12 mouse cellular contexts compared by ENCODE assay signal in the genomic region with DNA sequence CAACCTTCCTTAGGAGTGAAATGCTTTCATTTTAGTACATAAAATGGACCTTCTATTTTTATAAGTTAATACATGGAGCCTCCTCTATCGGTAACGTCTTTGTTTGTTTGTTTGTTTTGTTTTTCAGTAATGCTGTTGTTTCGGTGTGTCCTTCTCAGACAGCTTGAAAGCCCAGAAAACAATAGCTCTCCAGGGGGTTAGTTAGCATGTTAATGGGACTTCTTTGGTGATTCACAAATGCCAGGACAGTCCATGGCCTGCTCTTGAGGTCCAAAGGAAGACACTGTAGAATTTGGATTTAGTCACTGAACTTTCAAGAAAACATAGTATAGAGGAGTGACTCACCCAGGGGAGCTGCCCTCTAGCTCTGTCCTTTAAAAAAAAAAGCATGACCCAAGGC. TPM values are rescaled to one million over a fixed set of nuclear protein-coding genes. Genes with fewer than 3 reads are reported as not detected.
DNase-seq lines count a peak whose midpoint lies in the region; ATAC-seq and TF ChIP-seq lines count a peak whose summit lies in the region.
"Had no signal": no experiment of that assay in that cellular context is flagged by ENCODE, and none has a peak within 500 bp of the region (broad histone marks: within the 10 kb centered on the region; RNA-seq: fewer than 3 reads in every experiment).

No protein-coding gene starts in this region.

- no peak overlapping the region for H3K9ac ChIP-seq in kidney, embryonic 15.5 days
- H3K9ac ChIP-seq in CH12.LX (ENCODE audit: insufficient read depth, low read depth): no peak overlapping the region
- no peak overlapping the region for H3K9ac ChIP-seq in ES-E14 (ENCODE audit: insufficient read depth, low read depth, low read length, poor library complexity, severe bottlenecking)
- H3K9ac ChIP-seq in limb, embryonic 15.5 days: no peak overlapping the region
- H3K9ac ChIP-seq: stomach, embryonic 15.5 days had no signal

- no peaks in the 10 kb centered on the region for H3K36me3 ChIP-seq in kidney, embryonic 15.5 days
- H3K36me3 ChIP-seq in CH12.LX (replicated peaks in 1 of 2; ENCODE audit: control insufficient read depth in 1 of 2, insufficient read depth in 1 of 2, low read length in 1 of 2) (no peaks in the 10 kb centered on the region), ES-E14 (ENCODE audit: control insufficient read depth, insufficient read depth, low read length, poor library complexity, severe bottlenecking) (no peaks in the 10 kb centered on the region)
- no peaks in the 10 kb centered on the region for H3K36me3 ChIP-seq in limb, embryonic 15.5 days
- H3K36me3 ChIP-seq: stomach, embryonic 15.5 days had no signal

- peaks cover 25% of the 10 kb centered on the region for H3K27me3 ChIP-seq in kidney, embryonic 15.5 days
- peaks cover 23% of the 10 kb centered on the region for H3K27me3 ChIP-seq in CH12.LX (replicated peaks)
- no peaks in the 10 kb centered on the region for H3K27me3 ChIP-seq in limb, embryonic 15.5 days
- H3K27me3 ChIP-seq: stomach, embryonic 15.5 days had no signal

- in situ Hi-C loops in CH12.LX (cut with MboI; ENCODE audit: low pct_ligation_motif_present, low pct_unique_long_range_greater_than_20kb, low sequenced_read_pairs): no loop called here
- in situ Hi-C loops in ES-E14 (cut with MboI; ENCODE audit: low sequenced_read_pairs in 2 of 2, unreplicated experiment in 2 of 2): no loop called here

- TF ChIP-seq POLR2A in CH12.LX (IDR thresholded peaks at IDR 0.05; ENCODE audit: low read depth, low read length): no peak

- TF ChIP-seq CTCF in CH12.LX (conservative IDR thresholded peaks at IDR 0.05 in 1 of 2, IDR thresholded peaks at IDR 0.05 in 1 of 2; ENCODE audit: low read depth in 2 of 2, low read length in 2 of 2): no peak

- ATAC-seq in kidney, embryonic 15.5 days (replicated peaks; ENCODE audit: low FRiP score): no peak
- ATAC-seq in limb, embryonic 15.5 days (ENCODE audit: insufficient number of reproducible peaks, low FRiP score, low TSS enrichment, low read depth): no peak

- 86% methylated on average over 3 of the region's 3 CpGs for WGBS in kidney, embryonic 15.5 days
- 90% methylated on average over 3 of the region's 3 CpGs for WGBS in limb, embryonic 15.5 days

- TF ChIP-seq RAD21 in CH12.LX (IDR thresholded peaks at IDR 0.05; ENCODE audit: low read depth, low read length): no peak

- H3K27ac ChIP-seq in kidney, embryonic 15.5 days: no peak overlapping the region
- H3K27ac ChIP-seq in CH12.LX (ENCODE audit: insufficient read depth, low read depth): no peak overlapping the region
- no peak overlapping the region for H3K27ac ChIP-seq in ES-E14 (ENCODE audit: insufficient read depth, low read depth, low read length, poor library complexity, severe bottlenecking)
- no peak overlapping the region for H3K27ac ChIP-seq in limb, embryonic 15.5 days
- H3K27ac ChIP-seq: stomach, embryonic 15.5 days had no signal

- H3K4me3 ChIP-seq in kidney, embryonic 15.5 days (replicated peaks): no peak overlapping the region
- H3K4me3 ChIP-seq in CH12.LX (replicated peaks in 1 of 3; ENCODE audit: low read depth in 2 of 3, low read length in 2 of 3, poor library complexity in 1 of 3) (no peak overlapping the region), ES-E14 (ENCODE audit: insufficient read depth in 1 of 2, low read depth in 1 of 2, low read length in 2 of 2, poor library complexity in 1 of 2, severe bottlenecking in 1 of 2) (no peak overlapping the region)
- no peak overlapping the region for H3K4me3 ChIP-seq in limb, embryonic 15.5 days

- H3K9me3 ChIP-seq in kidney, embryonic 15.5 days (replicated peaks): no peaks in the 10 kb centered on the region
- H3K9me3 ChIP-seq in CH12.LX (replicated peaks; ENCODE audit: low read length): no peaks in the 10 kb centered on the region
- no peaks in the 10 kb centered on the region for H3K9me3 ChIP-seq in ES-E14 (ENCODE audit: control insufficient read depth, insufficient read depth, low read depth, low read length)
- H3K9me3 ChIP-seq in limb, embryonic 15.5 days: no peaks in the 10 kb centered on the region
- H3K9me3 ChIP-seq: stomach, embryonic 15.5 days had no signal

- H3K4me1 ChIP-seq in kidney, embryonic 15.5 days: peaks cover 15% of the 10 kb centered on the region
- H3K4me1 ChIP-seq in CH12.LX (ENCODE audit: control insufficient read depth in 1 of 2, insufficient read depth in 2 of 2) (peaks cover 0 to 26% of the 10 kb centered on the region in 2 experiments; a peak in 2 of 4 replicates), ES-E14 (ENCODE audit: control insufficient read depth in 2 of 2, insufficient read depth in 2 of 2, low read length in 2 of 2, poor library complexity in 1 of 2) (peaks cover 0 to 6% of the 10 kb centered on the region in 2 experiments; a peak in 1 of 4 replicates)
- peaks cover 18% of the 10 kb centered on the region for H3K4me1 ChIP-seq in limb, embryonic 15.5 days
- H3K4me1 ChIP-seq: stomach, embryonic 15.5 days had no signal

- peak overlapping the region; percentile 93; the same call in 1 of the 2 replicates for H3K4me2 ChIP-seq in kidney, embryonic 15.5 days
- H3K4me2 ChIP-seq in CH12.LX (ENCODE audit: insufficient read depth, low read depth, poor library complexity, severe bottlenecking): peak overlapping the region; percentile 96; the same call in 1 of the 2 replicates
- H3K4me2 ChIP-seq in limb, embryonic 15.5 days: 0 out of 2 replicates have a peak overlapping the region, but pooled peaks have one; percentile 90

- dilution Hi-C loops in CH12.LX (cut with MboI; ENCODE audit: extremely low pct_ligation_motif_present, extremely low pct_unique_long_range_greater_than_20kb, low sequenced_read_pairs): no loop called here

- DNase-seq in kidney, adult 8-10 months: no peak
- DNase-seq in CH12.LX (ENCODE audit: extremely low read depth) (no peak), ES-E14 (ENCODE audit: low read depth, low spot score) (peak; percentile 68), MN1 (ENCODE audit: low spot score) (no peak)
- no peak for DNase-seq in gastrocnemius, adult 18-20 months (ENCODE audit: low spot score)
- DNase-seq: cerebellum, adult 8-10 months; kidney, postnatal 25 days; lung, postnatal 36 days had no signal

- H3K79me2 ChIP-seq in CH12.LX (replicated peaks; ENCODE audit: control insufficient read depth, extremely low read depth, insufficient read depth, poor library complexity, severe bottlenecking): no peaks in the 10 kb centered on the region

- TF ChIP-seq EP300 in CH12.LX (IDR thresholded peaks at IDR 0.05; ENCODE audit: low read length): no peak

TF ChIP-seq in CH12.LX, 34 proteins besides CTCF, POLR2A, EP300 and RAD21:
- TF ChIP-seq ETS1 (conservative IDR thresholded peaks at IDR 0.05; ENCODE audit: low read depth, low read length): no peak
- TF ChIP-seq MEF2A (IDR thresholded peaks at IDR 0.05; ENCODE audit: borderline replicate concordance, low read depth, low read length): no peak
- no peak for TF ChIP-seq USF1 (IDR thresholded peaks at IDR 0.05; ENCODE audit: low read depth, low read length)
- TF ChIP-seq MXI1 (IDR thresholded peaks at IDR 0.05; ENCODE audit: low read depth, low read length): no peak
- no peak for TF ChIP-seq NELFE (IDR thresholded peaks at IDR 0.05; ENCODE audit: low read depth, low read length)
- TF ChIP-seq NRF1 (IDR thresholded peaks at IDR 0.05; ENCODE audit: low read depth, low read length): no peak
- TF ChIP-seq SIN3A (IDR thresholded peaks at IDR 0.05; ENCODE audit: low read length): no peak
- TF ChIP-seq RCOR1 (conservative IDR thresholded peaks at IDR 0.05; ENCODE audit: low read depth, low read length): no peak
- TF ChIP-seq IRF4 (IDR thresholded peaks at IDR 0.05; ENCODE audit: low read depth, low read length): no peak
- no peak for TF ChIP-seq KAT2A (IDR thresholded peaks at IDR 0.05; ENCODE audit: insufficient replicate concordance, low read length)

TF ChIP-seq in ES-E14, 5 proteins besides CTCF, POLR2A, EP300 and RAD21:
- peak; percentile 43; the same call in 1 of the 2 replicates for TF ChIP-seq ZNF384 (IDR thresholded peaks at IDR 0.05; ENCODE audit: low read depth, low read length)
- no peak for TF ChIP-seq MAFK (IDR thresholded peaks at IDR 0.05; ENCODE audit: insufficient read depth, low read depth, low read length)

RNA-seq across cellular contexts. Expression of gene Rnf182, which starts 0.8 kb away (rescaled TPM):
- polyA plus RNA-seq in kidney, embryonic 15.5 days (2015; fragmentation: Nextera tagmentation; extraction: Ambion mirVana): 1.3 and 2.3 TPM in 2 replicates
- total RNA-seq in CH12.LX (2012; rRNA removed) (not detected in 2 replicates), CH12.LX (2014; rRNA removed) (not detected in 2 replicates), ES-E14 (2012; rRNA removed) (0.05 and 0.22 TPM in 2 replicates)
- polyA plus RNA-seq in CH12.LX (2012; ENCODE audit: insufficient read length, low read depth): not detected in 2 replicates
- polyA plus RNA-seq in limb, embryonic 15.5 days (2015; fragmentation: Nextera tagmentation; extraction: Ambion mirVana): 6.6 TPM in 2 replicates
- not detected for total RNA-seq in gastrocnemius, adult 18-20 months (2021)
- total RNA-seq: liver, adult 2 months had no signal
- polyA plus RNA-seq: liver, adult 2 months had no signal

RNA-seq across cellular contexts. Expression of gene Mcur1, which starts 54.7 kb away (rescaled TPM):
- polyA plus RNA-seq in kidney, embryonic 15.5 days (2015; fragmentation: Nextera tagmentation; extraction: Ambion mirVana): 20.2 and 21.9 TPM in 2 replicates
- total RNA-seq in CH12.LX (2012; rRNA removed): 4.7 and 5.7 TPM in 2 replicates
- 6.3 TPM in 2 replicates for total RNA-seq in CH12.LX (2014; rRNA removed)
- 10.8 and 12.5 TPM in 2 replicates for polyA plus RNA-seq in CH12.LX (2012; ENCODE audit: insufficient read length, low read depth)
- total RNA-seq in ES-E14 (2012; rRNA removed): 2.0 and 2.5 TPM in 2 replicates
- polyA plus RNA-seq in limb, embryonic 15.5 days (2015; fragmentation: Nextera tagmentation; extraction: Ambion mirVana): 12.7 and 15.4 TPM in 2 replicates
- total RNA-seq in gastrocnemius, adult 18-20 months (2021): 10 to 100 TPM; 30.3 to 31.7 TPM
